Mouse (Mus musculus) spleen, adult 2 months (tissue): ENCODE measurements at regions not wholly inside any gene's neighbourhood (a gene's known extent, or its start where the extent isn't known, plus 50 kb on each side); places are given as distances from the start of the nearest gene placed in this dataset.

Experiments used
- CTCF ChIP-seq: fragments of 200-500 bp; IDR thresholded peaks from 2 replicates; pipeline ENCODE4 v1.5.1; 2011; ENCODE audit warnings: mild to moderate bottlenecking, inconsistent platforms; ENCODE audit not compliant: insufficient read depth, insufficient read length, insufficient replicate concordance; ENCODE audit errors: extremely low read depth
- POLR2A ChIP-seq: fragments of 200-500 bp; IDR thresholded peaks from 2 replicates; pipeline ENCODE4 v1.6.1; 2011; ENCODE audit warnings: low read depth, low read length, inconsistent platforms

DNA sequence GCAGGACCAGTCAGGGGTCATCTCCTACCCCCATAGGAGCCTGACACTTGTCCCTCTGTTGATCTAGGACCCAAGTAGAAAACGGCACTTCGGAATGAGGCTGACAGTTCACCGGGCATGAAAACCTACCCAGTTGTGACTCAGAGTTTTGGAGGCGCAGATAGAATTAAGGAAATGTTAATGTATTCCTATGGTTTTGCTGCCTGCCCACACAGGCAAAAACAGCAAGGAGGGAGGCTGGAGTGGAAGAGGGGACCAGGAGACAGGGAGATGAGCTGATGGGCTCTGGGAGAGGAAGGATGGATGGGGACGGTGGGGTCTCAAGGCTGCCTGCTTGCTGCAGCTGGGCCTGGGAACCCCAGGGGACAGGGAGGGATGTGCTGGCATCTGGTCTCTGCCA, 210.1 kb upstream of the Gm4791 start:
- TF ChIP-seq CTCF (no peak), POLR2A (no peak)
